Mouse (Mus musculus) small intestine, adult 2 months (tissue): ENCODE measurements around the gene Megf11.

Source experiments
- CTCF ChIP-seq: fragments of 200-500 bp; IDR thresholded peaks from 2 replicates; pipeline ENCODE4 v1.5.1; 2012; ENCODE audit warnings: low read depth, mild to moderate bottlenecking, control low read depth, inconsistent platforms, low read length, moderate library complexity, mixed read lengths; ENCODE audit not compliant: insufficient replicate concordance, insufficient read length; ENCODE audit errors: extremely low read depth
- POLR2A ChIP-seq: fragments of 200-500 bp; IDR thresholded peaks from 2 replicates; pipeline ENCODE4 v1.6.1; 2012; ENCODE audit warnings: low read depth, mild to moderate bottlenecking, control low read depth, inconsistent platforms, low read length, moderate library complexity

DNA sequence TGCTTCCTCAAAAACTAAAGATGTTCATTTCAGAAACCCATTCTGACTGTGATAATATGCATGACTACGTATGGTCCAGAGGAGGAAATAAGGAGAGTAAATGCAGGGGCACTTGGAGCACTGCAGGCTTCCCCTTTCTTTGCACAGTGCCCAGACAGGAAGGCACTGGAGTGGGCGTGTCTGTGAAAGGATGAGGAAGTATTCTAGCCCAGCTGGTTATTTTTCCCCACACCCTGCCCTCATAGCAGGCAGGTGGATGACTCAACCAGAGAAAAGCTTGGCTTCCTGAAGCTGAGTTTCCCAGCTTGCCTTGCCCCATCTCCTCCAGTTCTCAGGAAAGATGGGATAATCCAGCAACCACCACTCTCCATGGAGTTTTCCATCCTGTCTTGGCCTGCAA lies 317.5 kb downstream of the Megf11 start:
- no peak for TF ChIP-seq CTCF
- no peak for TF ChIP-seq POLR2A
